Mouse (Mus musculus) brain, embryonic 14.5 days (tissue): Measurements from ENCODE around the gene Tmem143. TPM values are rescaled to one million over a fixed set of nuclear protein-coding genes. Genes with fewer than 3 reads are reported as not detected.

Experiments used
- DNase-seq: peaks from one replicate; pipeline ENCODE4 v3.0.0-alpha.2; 2011; ENCODE audit warnings: low read depth
- CTCF ChIP-seq: fragments of 200-500 bp; IDR thresholded peaks from 2 replicates; pipeline ENCODE4 v1.5.1; 2012; ENCODE audit warnings: inconsistent platforms, mild to moderate bottlenecking, moderate library complexity, borderline replicate concordance; ENCODE audit not compliant: insufficient read depth, insufficient read length; ENCODE audit errors: extremely low read depth
- POLR2A ChIP-seq: fragments of 200-500 bp; IDR thresholded peaks from 2 replicates; pipeline ENCODE4 v1.6.1; 2012; ENCODE audit warnings: mild to moderate bottlenecking, inconsistent platforms, borderline replicate concordance; ENCODE audit not compliant: poor library complexity, insufficient read depth, insufficient read length, severe bottlenecking; ENCODE audit errors: extremely low read depth
- polyA plus RNA-seq: library from polyadenylated mRNA; depleted of rRNA; stranded (reverse); fragments of >200 nt; gene quantifications from 2 replicates; pipeline ENCODE4 v1.2.3, GENCODE M21; 2012; rRNA removed

The Tmem143 gene
- polyA plus RNA-seq, result 19.1 and 23.3 TPM in 2 replicates

- DNase-seq, result peak; percentile 99
- peak; percentile 69; the same call in 1 of the 2 replicates for TF ChIP-seq POLR2A
- no peak for TF ChIP-seq CTCF
These were observed at the start of gene Tmem143, which contains the start of gene Syngr4 for GRCm38 (mm10) chr7:45896517-45897257. Gene Tmem143, plus strand, starts transcription at chr7:45896941. Gene Syngr4, minus strand, starts transcription at chr7:45896714.

GRCm38 (mm10) chr7:45848447-45849027, 48.2 kb upstream of the Tmem143 start:
- peak; percentile 31 for DNase-seq
- TF ChIP-seq CTCF, result no peak
- TF ChIP-seq POLR2A, result no peak

- TF ChIP-seq CTCF, result no peak
- TF ChIP-seq POLR2A, result no peak
- no peak for DNase-seq
These were observed 46.1 kb upstream of the Tmem143 start for GRCm38 (mm10) chr7:45850661-45851060.

- TF ChIP-seq POLR2A (no peak), CTCF (no peak)
- no peak for DNase-seq
These were observed 43.7 kb upstream of the Tmem143 start for GRCm38 (mm10) chr7:45853089-45853488.

- no peak for TF ChIP-seq CTCF
- peak; percentile 34 for DNase-seq
These were observed 39.5 kb upstream of the Tmem143 start for GRCm38 (mm10) chr7:45856950-45857901.

- no peak for TF ChIP-seq CTCF
- DNase-seq, result no peak
These were observed 37.7 kb upstream of the Tmem143 start for GRCm38 (mm10) chr7:45859008-45859407.

GRCm38 (mm10) chr7:45862804-45863203, 33.9 kb upstream of the Tmem143 start:
- no peak for TF ChIP-seq CTCF
- no peak for TF ChIP-seq POLR2A

GRCm38 (mm10) chr7:45864435-45864834, 32.3 kb upstream of the Tmem143 start:
- TF ChIP-seq POLR2A, result no peak
- no peak for TF ChIP-seq CTCF
- DNase-seq, result no peak

More at GRCm38 (mm10) chr7:45862804-45863203, 33.9 kb upstream of the Tmem143 start:
- DNase-seq, result no peak

GRCm38 (mm10) chr7:45865925-45866910, 30.5 kb upstream of the Tmem143 start:
- no peak for TF ChIP-seq CTCF
- peak; percentile 80 for TF ChIP-seq POLR2A
- peak; percentile 96 for DNase-seq

GRCm38 (mm10) chr7:45867871-45868270, 28.9 kb upstream of the Tmem143 start:
- DNase-seq, result peak; percentile 64
- TF ChIP-seq CTCF, result no peak
- no peak for TF ChIP-seq POLR2A
